Mouse (Mus musculus) heart, postnatal 0 days (tissue): ENCODE data around the gene Daglb. TPM values are rescaled to one million over a fixed set of nuclear protein-coding genes. Genes with fewer than 3 reads are reported as not detected.
A peak's percentile ranks its signal among the peaks of the same experiment; 100 is the strongest.

ENCODE experiments used
- ATAC-seq: fragments of 200-750 bp; cut with Nextera tagmentation; 2 replicates; pipeline ENCODE4 v1.8.0; 2017; ENCODE audit warnings: low read depth, moderate number of reproducible peaks, moderate library complexity; ENCODE audit not compliant: insufficient read depth
- DNase-seq: peaks from one replicate; pipeline ENCODE4 v3.0.0-alpha.2; 2016; ENCODE audit warnings: low spot score
- H3K27ac ChIP-seq: fragments of 300-500 bp; sonication (generic); 2 replicates; pipeline ENCODE4 v1.5.1; 2014; ENCODE audit warnings: low read depth, mild to moderate bottlenecking
- H3K27me3 ChIP-seq: fragments of 300-500 bp; sonication (generic); 2 replicates; pipeline ENCODE4 v1.6.1; 2014; ENCODE audit warnings: low read length, mixed read lengths; ENCODE audit not compliant: control insufficient read depth, insufficient read depth
- H3K36me3 ChIP-seq: fragments of 300-500 bp; sonication (generic); replicated peaks from 2 replicates; pipeline ENCODE4 v1.6.1; 2014; ENCODE audit warnings: low read length, mixed read lengths; ENCODE audit not compliant: control insufficient read depth, insufficient read depth
- H3K4me1 ChIP-seq: fragments of 300-500 bp; sonication (generic); 2 replicates; pipeline ENCODE4 v1.6.1; 2014; ENCODE audit warnings: antibody characterized with exemption; ENCODE audit not compliant: control insufficient read depth, insufficient read depth
- H3K4me2 ChIP-seq: fragments of 300-500 bp; sonication (generic); 2 replicates; pipeline ENCODE4 v1.6.1; 2014; ENCODE audit warnings: low read depth, mild to moderate bottlenecking, low read length, moderate library complexity
- H3K4me3 ChIP-seq: fragments of 300-500 bp; sonication (generic); 2 replicates; pipeline ENCODE4 v1.5.1; 2014; ENCODE audit warnings: low read depth, low read length
- H3K9ac ChIP-seq: fragments of 300-500 bp; sonication (generic); replicated peaks from 2 replicates; pipeline ENCODE4 v1.6.1; 2014; ENCODE audit warnings: low read depth, low read length, mixed read lengths
- H3K9me3 ChIP-seq: fragments of 300-500 bp; sonication (generic); replicated peaks from 2 replicates; pipeline ENCODE4 v1.6.1; 2016; ENCODE audit warnings: low read length; ENCODE audit not compliant: control insufficient read depth
- CTCF ChIP-seq: IDR thresholded peaks from 2 replicates; pipeline ENCODE4 v1.5.1; 2016; ENCODE audit warnings: antibody characterized with exemption, control low read depth, low read depth
- EP300 ChIP-seq: IDR thresholded peaks from 2 replicates; pipeline ENCODE4 v1.6.1; 2016; ENCODE audit warnings: antibody characterized with exemption, low read depth
- WGBS: fragments of 180-500 bp; shearing (Covaris S2); extraction: QIAGEN DNeasy Blood & Tissue Kit; methylation state at CpG from one replicate; pipeline ENCODE4 v1.1.7; 2014; 5-methylcytosine and 5-hydroxymethylcytosine counted together
- polyA plus RNA-seq: library from polyadenylated mRNA; unstranded; fragments of >200 nt; fragmentation: Nextera tagmentation; extraction: Ambion mirVana; gene quantifications from 2 replicates; pipeline ENCODE4 v1.2.1, GENCODE M21; 2015
- total RNA-seq: library from RNA; depleted of rRNA; stranded (reverse); fragments of >200 nt; gene quantifications from 2 replicates; pipeline ENCODE4 v1.2.3, GENCODE M21; 2014; ENCODE audit warnings: low replicate concordance

The Daglb gene
- total and polyA plus RNA-seq, 2 experiments from 2014 or later, result 8.0 to 11.3 TPM

GRCm38 (mm10) chr5:143466891-143467669, 2.7 kb downstream of the Daglb start:
- Histone ChIP-seq H3K27ac (no peak overlapping the region), H3K9ac (no peak overlapping the region), H3K36me3 (no peaks in the 10 kb centered on the region), H3K4me1 (peaks cover 5% of the 10 kb centered on the region; the same call in 1 of the 2 replicates), H3K4me3 (no peak overlapping the region), H3K4me2 (no peak overlapping the region), H3K27me3 (no peaks in the 10 kb centered on the region), H3K9me3 (no peaks in the 10 kb centered on the region)
- peak; percentile 22 for DNase-seq
- TF ChIP-seq CTCF (no peak), EP300 (no peak)
- WGBS, result 84% methylated on average over 23 of the region's 23 CpGs
- ATAC-seq, result no peak

- H3K27ac ChIP-seq, result no peak overlapping the region
- WGBS, result 87% methylated on average over 6 of the region's 6 CpGs
- no peaks in the 10 kb centered on the region for H3K27me3 ChIP-seq
- H3K4me3 ChIP-seq, result no peak overlapping the region
- no peak overlapping the region for H3K4me2 ChIP-seq
- ATAC-seq (no peak), DNase-seq (no peak)
- no peaks in the 10 kb centered on the region for H3K9me3 ChIP-seq
- H3K4me1 ChIP-seq, result peaks cover 5% of the 10 kb centered on the region; the same call in 1 of the 2 replicates
- no peak overlapping the region for H3K9ac ChIP-seq
- no peak for TF ChIP-seq CTCF
- TF ChIP-seq EP300, result no peak
- peaks cover 1% of the 10 kb centered on the region; the same call in 1 of the 2 replicates for H3K36me3 ChIP-seq
Observed at GRCm38 (mm10) chr5:143467931-143468330, 3.5 kb downstream of the Daglb start.

- Histone ChIP-seq H3K9ac (no peak overlapping the region), H3K27me3 (no peaks in the 10 kb centered on the region), H3K4me3 (no peak overlapping the region), H3K4me2 (no peak overlapping the region), H3K36me3 (peaks cover 17% of the 10 kb centered on the region), H3K27ac (no peak overlapping the region), H3K4me1 (peaks cover 5% of the 10 kb centered on the region; the same call in 1 of the 2 replicates), H3K9me3 (no peaks in the 10 kb centered on the region)
- TF ChIP-seq CTCF, result no peak
- no peak for TF ChIP-seq EP300
- ATAC-seq, result no peak
- WGBS, result 82% methylated on average over 8 of the region's 8 CpGs
- DNase-seq, result no peak
Observed at GRCm38 (mm10) chr5:143469628-143470027, 5.2 kb downstream of the Daglb start.

- TF ChIP-seq EP300 (no peak), CTCF (no peak)
- 32% methylated on average over 15 of the region's 15 CpGs for WGBS
- Histone ChIP-seq H3K27me3 (no peaks in the 10 kb centered on the region), H3K9me3 (no peaks in the 10 kb centered on the region), H3K4me2 (no peak overlapping the region), H3K4me1 (no peaks in the 10 kb centered on the region), H3K36me3 (peaks cover 27% of the 10 kb centered on the region), H3K27ac (peak overlapping the region; percentile 49), H3K4me3 (no peak overlapping the region), H3K9ac (no peak overlapping the region)
- DNase-seq (peak; percentile 73), ATAC-seq (peak; percentile 72)
Observed at GRCm38 (mm10) chr5:143470421-143471164, 6.2 kb downstream of the Daglb start.

DNA sequence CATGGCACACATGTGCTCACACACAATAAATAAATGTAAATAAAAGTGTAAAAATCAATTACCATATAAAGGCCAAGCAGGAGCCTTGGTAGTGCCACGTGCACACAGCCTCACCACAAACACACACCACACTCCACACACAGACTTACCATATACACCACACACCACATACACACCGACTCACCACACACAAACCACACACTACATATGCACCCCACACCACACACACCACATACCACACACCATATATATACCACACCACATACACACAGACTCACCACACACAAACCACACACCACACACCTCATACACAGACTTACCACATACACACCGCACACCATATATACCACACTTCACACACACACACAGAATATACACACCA, 6.8 kb downstream of the Daglb start:
- 0 out of 2 replicates have a peak, but pooled peaks have one; percentile 3 for ATAC-seq
- 83% methylated on average over 3 of the region's 3 CpGs for WGBS
- Histone ChIP-seq H3K4me2 (no peak overlapping the region), H3K27ac (peak overlapping the region; percentile 49), H3K4me1 (no peaks in the 10 kb centered on the region), H3K27me3 (no peaks in the 10 kb centered on the region), H3K36me3 (peaks cover 31% of the 10 kb centered on the region), H3K9me3 (no peaks in the 10 kb centered on the region), H3K9ac (no peak overlapping the region), H3K4me3 (no peak overlapping the region)
- TF ChIP-seq CTCF (no peak), EP300 (no peak)
- no peak for DNase-seq
